Mouse (Mus musculus) myocyte (in vitro differentiated cells): ENCODE results near the gene Gm7534.

ENCODE experiments used
- E2F4 ChIP-seq: IDR thresholded peaks from one replicate; pipeline ENCODE4 v1.6.1; 2011; ENCODE audit warnings: mild to moderate bottlenecking, control low read depth, moderate library complexity; ENCODE audit not compliant: insufficient read depth
- MYOD1 ChIP-seq, 3 experiments: IDR thresholded peaks; one replicate each; pipeline ENCODE4 v1.6.1; 2011; ENCODE audit warnings: control low read depth in 2 of 3, low read depth in 2 of 3, mild to moderate bottlenecking in 2 of 3, moderate library complexity in 1 of 3; ENCODE audit not compliant: insufficient read length in 2 of 3, control insufficient read depth in 1 of 3
- POLR2A ChIP-seq: IDR thresholded peaks from one replicate; pipeline ENCODE4 v1.6.1; 2011; ENCODE audit warnings: low read depth, mild to moderate bottlenecking, control low read depth, moderate library complexity; ENCODE audit not compliant: insufficient read length
- REST ChIP-seq: IDR thresholded peaks from one replicate; pipeline ENCODE4 v1.6.1; 2011; ENCODE audit warnings: mild to moderate bottlenecking, control low read depth, moderate library complexity; ENCODE audit not compliant: insufficient read depth, insufficient read length

- no peak for TF ChIP-seq POLR2A
- no peak for TF ChIP-seq MYOD1 (IDR thresholded peaks at IDR 0.05; ENCODE audit: control insufficient read depth in 1 of 3, insufficient read length in 2 of 3, low read depth in 2 of 3)
- TF ChIP-seq E2F4: no peak
- no peak for TF ChIP-seq REST
Observed at GRCm38 (mm10) chr4:134181825-134182224, 21.0 kb downstream of the Gm7534 start.
